Mouse (Mus musculus) myocyte (in vitro differentiated cells): ENCODE data around the gene Psd.

ENCODE experiments used
- MYOG ChIP-seq, 3 experiments: IDR thresholded peaks; one replicate each; pipeline ENCODE4 v1.6.1; 2011; ENCODE audit warnings: control low read depth in 2 of 3, low read depth in 2 of 3, mild to moderate bottlenecking in 2 of 3; ENCODE audit not compliant: insufficient read length in 2 of 3, control insufficient read depth in 1 of 3, insufficient read depth in 1 of 3
- POLR2A ChIP-seq: IDR thresholded peaks from one replicate; pipeline ENCODE4 v1.6.1; 2011; ENCODE audit warnings: low read depth, mild to moderate bottlenecking, control low read depth, moderate library complexity; ENCODE audit not compliant: insufficient read length
- TCF12 ChIP-seq: IDR thresholded peaks from one replicate; pipeline ENCODE4 v1.6.1; 2011; ENCODE audit warnings: mild to moderate bottlenecking, control low read depth; ENCODE audit not compliant: poor library complexity, insufficient read depth, severe bottlenecking

DNA sequence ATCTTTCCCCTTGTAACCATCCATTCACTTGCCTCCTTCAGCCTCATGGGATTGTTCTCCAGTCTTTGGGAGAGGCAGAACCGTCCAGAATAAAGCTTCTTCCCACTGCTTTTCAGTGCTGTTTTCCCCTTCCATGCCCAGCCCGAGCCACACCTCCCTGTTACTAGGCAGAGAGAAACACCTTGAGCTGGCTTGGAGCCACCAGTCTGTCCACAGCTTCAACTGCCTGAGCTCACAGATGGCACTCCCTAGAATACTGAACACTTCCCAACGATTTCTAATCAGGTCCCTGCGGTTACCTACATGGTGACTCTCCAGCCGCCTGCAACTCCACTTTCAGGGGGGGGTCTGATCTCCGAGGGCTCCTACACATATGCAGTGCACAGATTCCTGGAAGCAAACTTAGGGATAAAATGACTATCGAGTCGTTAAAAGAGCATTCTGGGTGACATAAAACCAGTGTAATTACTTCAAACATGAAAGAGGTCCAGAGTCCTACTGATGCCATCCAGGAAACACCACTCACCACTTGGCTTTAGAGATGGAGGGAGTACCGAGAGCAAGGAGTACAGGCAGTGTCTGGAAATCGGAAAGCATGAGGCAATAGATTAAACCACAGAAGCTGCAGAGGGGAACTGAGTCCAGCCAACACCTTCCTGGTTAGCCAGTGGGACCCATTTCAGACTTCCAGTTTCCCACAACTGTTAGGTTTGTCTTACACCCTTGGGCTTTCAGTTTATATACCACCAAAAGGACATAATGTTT lies 23.4 kb upstream of the Psd start, which contains the start of gene 2310034G01Rik:
- no peak for TF ChIP-seq POLR2A
- TF ChIP-seq MYOG (IDR thresholded peaks at IDR 0.05; ENCODE audit: control insufficient read depth in 1 of 3, insufficient read depth in 1 of 3, insufficient read length in 2 of 3, low read depth in 2 of 3): no peak
- TF ChIP-seq TCF12: no peak
